Mouse (Mus musculus) kidney, postnatal 0 days (tissue): ENCODE results near the gene Adcy2. TPM values are rescaled to one million over a fixed set of nuclear protein-coding genes. Genes with fewer than 3 reads are reported as not detected.

Experiments used
- ATAC-seq: fragments of 200-750 bp; cut with Nextera tagmentation; replicated peaks from 2 replicates; pipeline ENCODE4 v1.8.0; 2017; ENCODE audit warnings: low read depth, moderate number of reproducible peaks, moderate TSS enrichment, moderate library complexity; ENCODE audit not compliant: low FRiP score
- DNase-seq: peaks from one replicate; pipeline ENCODE4 v3.0.0-alpha.2; 2016; ENCODE audit warnings: low spot score
- H3K27ac ChIP-seq: fragments of 300-500 bp; sonication (generic); 2 replicates; pipeline ENCODE4 v1.5.1; 2014; ENCODE audit warnings: mild to moderate bottlenecking
- H3K27me3 ChIP-seq: fragments of 300-500 bp; sonication (generic); 2 replicates; pipeline ENCODE4 v1.6.1; 2014; ENCODE audit warnings: low read length, mixed read lengths; ENCODE audit not compliant: insufficient read depth
- H3K36me3 ChIP-seq: fragments of 300-500 bp; sonication (generic); 2 replicates; pipeline ENCODE4 v1.6.1; 2014; ENCODE audit warnings: low read length, mixed read lengths; ENCODE audit not compliant: insufficient read depth
- H3K4me1 ChIP-seq: fragments of 300-500 bp; sonication (generic); replicated peaks from 2 replicates; pipeline ENCODE4 v1.6.1; 2014; ENCODE audit warnings: antibody characterized with exemption, low read length, mixed read lengths; ENCODE audit not compliant: insufficient read depth
- H3K4me2 ChIP-seq: fragments of 300-500 bp; sonication (generic); 2 replicates; pipeline ENCODE4 v1.6.1; 2014; ENCODE audit warnings: mild to moderate bottlenecking, low read length, moderate library complexity, mixed read lengths
- H3K4me3 ChIP-seq: fragments of 300-500 bp; sonication (generic); replicated peaks from 2 replicates; pipeline ENCODE4 v1.5.1; 2014; ENCODE audit warnings: low read depth, low read length
- H3K9ac ChIP-seq: fragments of 300-500 bp; sonication (generic); 2 replicates; pipeline ENCODE4 v1.6.1; 2014; ENCODE audit warnings: low read depth, low read length
- H3K9me3 ChIP-seq: fragments of 300-500 bp; sonication (generic); replicated peaks from 2 replicates; pipeline ENCODE4 v1.6.1; 2016; ENCODE audit warnings: low read length, inconsistent platforms, mixed read lengths
- CTCF ChIP-seq: IDR thresholded peaks from 2 replicates; pipeline ENCODE4 v1.5.1; 2016; ENCODE audit warnings: antibody characterized with exemption, low read depth, mild to moderate bottlenecking, moderate library complexity
- WGBS: fragments of 180-500 bp; shearing (Covaris S2); extraction: QIAGEN DNeasy Blood & Tissue Kit; methylation state at CpG from one replicate; pipeline ENCODE4 v1.1.7; 2014; 5-methylcytosine and 5-hydroxymethylcytosine counted together
- polyA plus RNA-seq: library from polyadenylated mRNA; unstranded; fragments of >200 nt; fragmentation: Nextera tagmentation; extraction: Ambion mirVana; gene quantifications from 2 replicates; pipeline ENCODE4 v1.2.1, GENCODE M21; 2015

Gene Adcy2
- polyA plus RNA-seq, 1 experiment from 2014 or later, result 4.0 TPM

- Histone ChIP-seq H3K27me3 (no peaks in the 10 kb centered on the region), H3K4me3 (no peak overlapping the region), H3K4me1 (no peaks in the 10 kb centered on the region), H3K4me2 (no peak overlapping the region), H3K9ac (no peak overlapping the region), H3K36me3 (no peaks in the 10 kb centered on the region), H3K9me3 (no peaks in the 10 kb centered on the region), H3K27ac (no peak overlapping the region)
- WGBS, result 68% methylated on average over 1 of the region's 1 CpGs
- DNase-seq (no peak), ATAC-seq (no peak)
- no peak for TF ChIP-seq CTCF
Measured at GRCm38 (mm10) chr13:68941429-68941828, 57.9 kb downstream of the Adcy2 start.

DNA sequence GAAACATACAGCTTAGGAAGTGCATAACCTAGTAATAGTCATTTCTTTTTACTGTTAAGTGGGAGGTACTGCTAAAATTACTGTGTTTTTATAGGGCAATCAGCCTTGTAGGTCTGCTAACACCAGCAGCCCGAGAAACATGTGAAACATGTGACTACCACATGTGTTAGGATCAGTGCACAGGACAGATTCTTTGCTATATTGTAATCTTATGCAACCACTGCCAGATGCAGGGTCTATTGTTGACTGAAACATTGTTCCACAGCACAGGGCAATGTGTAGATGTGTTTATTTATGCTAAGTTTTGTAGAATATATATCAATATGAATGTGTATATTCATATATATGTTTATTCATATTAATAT is 67.1 kb downstream of the Adcy2 start:
- Histone ChIP-seq H3K27ac (no peak overlapping the region), H3K9me3 (no peaks in the 10 kb centered on the region), H3K36me3 (no peaks in the 10 kb centered on the region), H3K27me3 (no peaks in the 10 kb centered on the region), H3K9ac (no peak overlapping the region), H3K4me2 (no peak overlapping the region), H3K4me1 (no peaks in the 10 kb centered on the region), H3K4me3 (no peak overlapping the region)
- no peak for TF ChIP-seq CTCF
- no peak for ATAC-seq
- DNase-seq, result no peak
- WGBS, result 17% methylated on average over 1 of the region's 1 CpGs

DNA sequence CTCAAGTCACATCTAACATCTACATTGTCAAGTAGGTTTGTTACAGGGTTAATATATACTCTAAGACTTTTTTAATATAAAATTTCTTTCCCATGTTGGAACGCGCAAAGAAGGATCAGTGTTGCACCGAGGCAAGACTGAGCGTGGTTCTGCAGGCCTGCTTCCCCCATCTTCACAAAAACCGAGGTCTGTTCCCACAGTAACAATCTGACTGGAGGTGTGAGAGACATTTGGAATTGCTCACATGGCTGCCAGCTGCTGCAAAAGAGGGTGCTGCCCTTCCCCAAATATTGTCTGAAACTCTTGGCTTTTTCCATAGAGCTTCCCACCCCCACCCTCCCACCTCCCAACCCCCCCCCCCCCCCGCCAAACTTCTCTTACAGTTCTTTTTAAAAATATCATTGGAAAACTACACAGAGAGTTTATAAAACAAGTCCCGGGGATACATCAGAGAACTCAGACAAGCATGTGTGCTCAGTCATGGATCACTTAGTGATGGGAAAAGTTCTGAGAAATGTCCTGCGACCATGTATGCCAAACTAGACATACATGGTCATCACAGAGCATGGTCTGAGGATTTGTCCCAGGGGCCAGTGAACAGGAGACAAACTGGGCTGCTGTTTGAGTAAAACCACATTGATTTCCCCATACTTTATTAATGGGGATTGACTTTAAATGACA is 67.6 kb downstream of the Adcy2 start:
- Histone ChIP-seq H3K9me3 (no peaks in the 10 kb centered on the region), H3K36me3 (no peaks in the 10 kb centered on the region), H3K27ac (no peak overlapping the region), H3K27me3 (no peaks in the 10 kb centered on the region), H3K4me2 (no peak overlapping the region), H3K4me3 (no peak overlapping the region), H3K4me1 (no peaks in the 10 kb centered on the region), H3K9ac (no peak overlapping the region)
- ATAC-seq (no peak), DNase-seq (no peak)
- WGBS, result 79% methylated on average over 8 of the region's 8 CpGs
- TF ChIP-seq CTCF, result no peak

DNA sequence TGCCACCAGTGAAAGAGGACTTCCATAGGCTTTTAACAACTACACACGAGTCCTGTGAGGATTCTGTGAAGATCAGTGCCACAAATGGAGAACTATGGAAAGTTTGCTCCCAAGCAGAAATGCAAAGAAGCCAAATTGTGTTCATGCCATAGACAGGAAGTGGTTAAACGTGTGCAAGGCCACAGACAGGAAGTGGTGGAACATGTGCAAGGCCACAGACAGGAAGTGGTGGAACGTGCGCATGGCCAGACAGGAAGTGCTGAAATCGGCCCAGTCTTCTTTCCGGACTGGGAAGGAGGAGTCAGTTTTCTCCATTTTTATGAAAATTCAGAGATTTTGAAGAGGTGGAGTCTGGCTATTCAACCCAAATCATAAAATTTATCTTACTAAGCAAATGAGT is 70.9 kb downstream of the Adcy2 start:
- no peaks in the 10 kb centered on the region for H3K36me3 ChIP-seq
- WGBS, result 75% methylated on average over 6 of the region's 6 CpGs
- no peak for ATAC-seq
- DNase-seq, result no peak
- no peak overlapping the region for H3K4me2 ChIP-seq
- H3K9me3 ChIP-seq, result no peaks in the 10 kb centered on the region
- no peak for TF ChIP-seq CTCF
- H3K4me1 ChIP-seq, result no peaks in the 10 kb centered on the region
- no peak overlapping the region for H3K27ac ChIP-seq
- no peak overlapping the region for H3K4me3 ChIP-seq
- no peak overlapping the region for H3K9ac ChIP-seq
- no peaks in the 10 kb centered on the region for H3K27me3 ChIP-seq

DNA sequence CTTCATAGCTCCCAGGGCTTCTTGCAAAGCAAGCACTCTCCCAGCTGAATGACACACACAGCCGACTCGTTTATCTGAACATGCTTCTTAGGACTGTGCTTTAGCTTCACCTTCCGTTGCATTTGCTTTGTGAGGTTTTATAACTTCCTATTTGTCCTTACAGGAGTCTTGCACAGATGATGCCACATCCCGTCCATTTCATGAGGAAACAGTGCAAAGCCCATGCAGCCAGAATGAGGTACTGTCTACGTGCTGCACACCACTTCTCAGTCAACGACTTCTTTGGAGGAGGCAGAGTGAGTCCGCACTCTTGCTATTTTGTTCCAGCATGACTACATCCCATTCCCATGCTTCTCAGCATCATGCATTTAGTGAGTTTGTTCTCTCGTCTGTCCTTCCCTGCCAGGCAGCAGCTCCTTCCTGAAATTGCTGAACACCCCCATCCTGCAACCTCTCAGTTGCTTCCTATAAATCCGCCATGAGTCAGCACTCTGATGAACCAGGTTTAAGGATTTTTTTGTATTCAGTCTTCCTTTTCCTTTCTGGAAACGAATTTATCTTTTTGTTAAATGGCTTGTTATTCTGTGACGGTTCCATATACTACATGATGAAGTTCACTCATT is 85.6 kb downstream of the Adcy2 start:
- ATAC-seq (no peak), DNase-seq (no peak)
- Histone ChIP-seq H3K9me3 (no peaks in the 10 kb centered on the region), H3K9ac (no peak overlapping the region), H3K27me3 (no peaks in the 10 kb centered on the region), H3K4me3 (no peak overlapping the region), H3K4me1 (no peaks in the 10 kb centered on the region), H3K36me3 (no peaks in the 10 kb centered on the region), H3K27ac (no peak overlapping the region), H3K4me2 (no peak overlapping the region)
- no peak for TF ChIP-seq CTCF
- WGBS, result 71% methylated on average over 11 of the region's 11 CpGs

DNA sequence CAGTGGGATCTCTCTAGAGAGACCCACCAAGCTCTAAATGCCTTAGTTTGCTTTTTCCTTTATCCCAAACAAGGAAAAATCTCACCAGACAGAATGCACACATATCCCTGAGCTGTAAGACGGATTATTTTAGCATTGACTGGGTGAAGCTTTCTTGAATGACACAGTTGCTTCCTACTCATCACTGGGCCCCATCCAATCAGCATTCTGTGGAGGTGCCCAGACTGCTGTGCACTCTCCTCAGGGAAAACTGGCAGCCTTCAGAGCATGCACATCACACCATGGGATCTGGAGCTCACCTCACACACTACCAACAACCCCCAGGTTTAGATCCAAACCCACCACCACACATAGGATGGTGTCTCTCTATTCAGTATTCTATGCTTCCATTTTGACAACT is 92.7 kb downstream of the Adcy2 start:
- no peak for ATAC-seq
- Histone ChIP-seq H3K9me3 (no peaks in the 10 kb centered on the region), H3K4me3 (no peak overlapping the region), H3K4me2 (no peak overlapping the region), H3K27me3 (no peaks in the 10 kb centered on the region), H3K27ac (no peak overlapping the region), H3K4me1 (no peaks in the 10 kb centered on the region), H3K36me3 (no peaks in the 10 kb centered on the region), H3K9ac (no peak overlapping the region)
- DNase-seq, result no peak
- WGBS, result 68% methylated on average over 1 of the region's 1 CpGs
- TF ChIP-seq CTCF, result no peak

DNA sequence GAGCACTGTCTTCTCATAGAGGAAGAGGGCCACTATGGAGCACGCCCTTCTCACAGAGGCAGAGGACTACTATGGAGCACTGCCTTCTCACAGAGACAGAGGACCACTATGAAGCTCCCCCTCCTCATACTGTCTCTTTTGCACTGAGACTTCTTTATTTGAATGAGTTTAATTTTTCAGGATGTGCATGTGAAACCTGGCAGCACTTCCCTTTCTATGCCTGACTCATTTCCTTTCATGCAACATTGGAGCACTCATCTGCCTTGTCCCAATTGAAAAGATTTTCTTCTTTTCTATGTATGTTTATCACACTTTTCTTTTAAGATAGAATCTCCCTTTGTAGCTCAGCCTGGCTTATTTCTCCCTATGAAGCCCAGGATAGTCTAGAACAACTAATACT is 96.6 kb downstream of the Adcy2 start:
- Histone ChIP-seq H3K27ac (no peak overlapping the region), H3K4me3 (no peak overlapping the region), H3K4me2 (no peak overlapping the region), H3K27me3 (no peaks in the 10 kb centered on the region), H3K9ac (no peak overlapping the region), H3K4me1 (no peaks in the 10 kb centered on the region), H3K9me3 (no peaks in the 10 kb centered on the region), H3K36me3 (no peaks in the 10 kb centered on the region)
- WGBS, result 88% methylated on average over 1 of the region's 1 CpGs
- no peak for ATAC-seq
- TF ChIP-seq CTCF, result no peak
- DNase-seq, result no peak
